Mouse (Mus musculus) liver, embryonic 11.5 days (tissue): ENCODE data around the gene Ppm1g. TPM values are rescaled to one million over a fixed set of nuclear protein-coding genes. Genes with fewer than 3 reads are reported as not detected.

Experiments used
- ATAC-seq: fragments of 200-750 bp; cut with Nextera tagmentation; replicated peaks from 2 replicates; pipeline ENCODE4 v1.8.0; 2017; ENCODE audit warnings: moderate number of reproducible peaks, mild to moderate bottlenecking, moderate TSS enrichment, moderate library complexity; ENCODE audit not compliant: low FRiP score
- DNase-seq: peaks from one replicate; pipeline ENCODE4 v3.0.0-alpha.2; 2017; ENCODE audit warnings: low spot score
- H3K27ac ChIP-seq: fragments of 300-500 bp; sonication (generic); 2 replicates; pipeline ENCODE4 v1.5.1; 2014; ENCODE audit warnings: mild to moderate bottlenecking, low read depth, low read length, control low read depth
- H3K27me3 ChIP-seq: fragments of 300-500 bp; sonication (generic); replicated peaks from 2 replicates; pipeline ENCODE4 v1.6.1; 2014; ENCODE audit warnings: low read length, mixed read lengths; ENCODE audit not compliant: control insufficient read depth, insufficient read depth
- H3K36me3 ChIP-seq: fragments of 300-500 bp; sonication (generic); 2 replicates; pipeline ENCODE4 v1.6.1; 2014; ENCODE audit warnings: mild to moderate bottlenecking, low read length, moderate library complexity, mixed read lengths; ENCODE audit not compliant: control insufficient read depth, insufficient read depth
- H3K4me1 ChIP-seq: fragments of 300-500 bp; sonication (generic); replicated peaks from 2 replicates; pipeline ENCODE4 v1.6.1; 2014; ENCODE audit warnings: low read length, mixed read lengths; ENCODE audit not compliant: control insufficient read depth, insufficient read depth
- H3K4me2 ChIP-seq: fragments of 300-500 bp; sonication (generic); 2 replicates; pipeline ENCODE4 v1.6.1; 2014; ENCODE audit warnings: mild to moderate bottlenecking, control low read depth, moderate library complexity
- H3K4me3 ChIP-seq: fragments of 300-500 bp; sonication (generic); 2 replicates; pipeline ENCODE4 v1.5.1; 2014; ENCODE audit warnings: low read depth, low read length, control low read depth
- H3K9ac ChIP-seq: fragments of 300-500 bp; sonication (generic); 2 replicates; pipeline ENCODE4 v1.6.1; 2014; ENCODE audit warnings: low read depth, low read length, control low read depth
- H3K9me3 ChIP-seq: fragments of 300-500 bp; sonication (generic); 2 replicates; pipeline ENCODE4 v1.6.1; 2016; ENCODE audit warnings: low read length, inconsistent platforms, mixed read lengths; ENCODE audit not compliant: control insufficient read depth
- WGBS: fragments of 180-500 bp; shearing (Covaris S2); extraction: QIAGEN DNeasy Blood & Tissue Kit; methylation state at CpG from one replicate; pipeline ENCODE4 v1.1.7; 2014; 5-methylcytosine and 5-hydroxymethylcytosine counted together
- polyA plus RNA-seq: library from polyadenylated mRNA; unstranded; fragments of >200 nt; fragmentation: Nextera tagmentation; extraction: Ambion mirVana; gene quantifications from 2 replicates; pipeline ENCODE4 v1.2.1, GENCODE M21; 2014

Ppm1g gene
- polyA plus RNA-seq, 1 experiment from 2014 or later, result 220 TPM

GRCm38 (mm10) chr5:31202933-31203332 is 17.6 kb downstream of the Ppm1g start:
- ATAC-seq, result no peak
- WGBS, result 84% methylated on average over 7 of the region's 7 CpGs
- Histone ChIP-seq H3K4me2 (peak overlapping the region; percentile 70), H3K9ac (peak overlapping the region; percentile 58), H3K9me3 (peaks cover 5% of the 10 kb centered on the region), H3K27me3 (no peaks in the 10 kb centered on the region), H3K4me3 (peak overlapping the region; percentile 86), H3K4me1 (peaks cover 20% of the 10 kb centered on the region), H3K27ac (peak overlapping the region; percentile 67; the same call in 1 of the 2 replicates), H3K36me3 (peaks cover 57% of the 10 kb centered on the region)
- no peak for DNase-seq

GRCm38 (mm10) chr5:31201742-31202590 is 18.5 kb downstream of the Ppm1g start, which contains the start of gene Zfp513:
TSS of gene Zfp513 (minus strand) at chr5:31202303.
- Histone ChIP-seq H3K4me3 (peak within 1 kb of the TSS; percentile 86), H3K9me3 (peaks cover 5% of the 10 kb centered on the region), H3K4me1 (peaks cover 20% of the 10 kb centered on the region), H3K4me2 (peak within 1 kb of the TSS; percentile 93), H3K36me3 (peaks cover 58% of the 10 kb centered on the region), H3K27ac (peak within 1 kb of the TSS; percentile 80), H3K27me3 (no peaks in the 10 kb centered on the region), H3K9ac (peak within 1 kb of the TSS; percentile 83)
- WGBS, result under 1% methylated on average over 51 of the region's 53 CpGs
- ATAC-seq (peak; percentile 94), DNase-seq (peak; percentile 91)

GRCm38 (mm10) chr5:31201042-31201741 is 19.3 kb downstream of the Ppm1g start:
- ATAC-seq (no peak), DNase-seq (peak; percentile 54)
- H3K4me2 ChIP-seq, result peak overlapping the region; percentile 93
- WGBS, result 20% methylated on average over 13 of the region's 13 CpGs
- peak overlapping the region; percentile 86 for H3K4me3 ChIP-seq
- peaks cover 5% of the 10 kb centered on the region for H3K9me3 ChIP-seq
- H3K36me3 ChIP-seq, result peaks cover 64% of the 10 kb centered on the region
- H3K4me1 ChIP-seq, result peaks cover 20% of the 10 kb centered on the region
- peak overlapping the region; percentile 83 for H3K9ac ChIP-seq
- H3K27ac ChIP-seq, result peak overlapping the region; percentile 80
- no peaks in the 10 kb centered on the region for H3K27me3 ChIP-seq

- H3K4me3 ChIP-seq, result peak overlapping the region; percentile 86; the same call in 1 of the 2 replicates
- DNase-seq, result no peak
- peaks cover 5% of the 10 kb centered on the region for H3K9me3 ChIP-seq
- H3K9ac ChIP-seq, result 0 out of 2 replicates have a peak overlapping the region, but pooled peaks have one; percentile 8
- 0 out of 2 replicates have a peak overlapping the region, but pooled peaks have one; percentile 56 for H3K27ac ChIP-seq
- H3K4me1 ChIP-seq, result peaks cover 20% of the 10 kb centered on the region
- 89% methylated on average over 27 of the region's 27 CpGs for WGBS
- H3K4me2 ChIP-seq, result peak overlapping the region; percentile 93
- no peaks in the 10 kb centered on the region for H3K27me3 ChIP-seq
- no peak for ATAC-seq
- H3K36me3 ChIP-seq, result peaks cover 66% of the 10 kb centered on the region
Measured at GRCm38 (mm10) chr5:31200327-31200768, 20.1 kb downstream of the Ppm1g start.

- DNase-seq, result no peak
- Histone ChIP-seq H3K4me1 (peaks cover 20% of the 10 kb centered on the region), H3K27ac (no peak overlapping the region; the same call in 1 of the 2 replicates), H3K4me2 (0 out of 2 replicates have a peak overlapping the region, but pooled peaks have one; percentile 6), H3K9ac (no peak overlapping the region), H3K4me3 (0 out of 2 replicates have a peak overlapping the region, but pooled peaks have one; percentile 86), H3K9me3 (peaks cover 5% of the 10 kb centered on the region), H3K27me3 (no peaks in the 10 kb centered on the region), H3K36me3 (peaks cover 68% of the 10 kb centered on the region)
- 87% methylated on average over 9 of the region's 9 CpGs for WGBS
- ATAC-seq, result no peak
Measured at GRCm38 (mm10) chr5:31199893-31200292, 20.6 kb downstream of the Ppm1g start.

GRCm38 (mm10) chr5:31199321-31199892 is 21.1 kb downstream of the Ppm1g start:
- peaks cover 25% of the 10 kb centered on the region for H3K4me1 ChIP-seq
- 92% methylated on average over 19 of the region's 19 CpGs for WGBS
- peaks cover 68% of the 10 kb centered on the region for H3K36me3 ChIP-seq
- no peak overlapping the region for H3K4me3 ChIP-seq
- H3K4me2 ChIP-seq, result no peak overlapping the region
- H3K27me3 ChIP-seq, result no peaks in the 10 kb centered on the region
- H3K27ac ChIP-seq, result no peak overlapping the region; the same call in 1 of the 2 replicates
- H3K9ac ChIP-seq, result no peak overlapping the region; the same call in 1 of the 2 replicates
- ATAC-seq (no peak), DNase-seq (no peak)
- peaks cover 5% of the 10 kb centered on the region for H3K9me3 ChIP-seq

GRCm38 (mm10) chr5:31198616-31199320 is 21.7 kb downstream of the Ppm1g start:
- H3K4me3 ChIP-seq, result no peak overlapping the region
- H3K27me3 ChIP-seq, result no peaks in the 10 kb centered on the region
- ATAC-seq, result no peak
- no peak overlapping the region for H3K27ac ChIP-seq
- 84% methylated on average over 5 of the region's 5 CpGs for WGBS
- H3K4me2 ChIP-seq, result no peak overlapping the region
- no peak for DNase-seq
- H3K9me3 ChIP-seq, result peaks cover 5% of the 10 kb centered on the region
- H3K4me1 ChIP-seq, result peaks cover 29% of the 10 kb centered on the region
- H3K36me3 ChIP-seq, result peaks cover 63% of the 10 kb centered on the region
- no peak overlapping the region; the same call in 1 of the 2 replicates for H3K9ac ChIP-seq

GRCm38 (mm10) chr5:31198170-31198569 is 22.3 kb downstream of the Ppm1g start:
- WGBS, result 82% methylated on average over 9 of the region's 9 CpGs
- Histone ChIP-seq H3K27ac (no peak overlapping the region), H3K36me3 (peaks cover 58% of the 10 kb centered on the region), H3K27me3 (no peaks in the 10 kb centered on the region), H3K4me3 (no peak overlapping the region), H3K4me1 (peaks cover 28% of the 10 kb centered on the region), H3K4me2 (no peak overlapping the region), H3K9me3 (peaks cover 5% of the 10 kb centered on the region), H3K9ac (no peak overlapping the region)
- DNase-seq, result no peak
- no peak for ATAC-seq
